Mouse (Mus musculus) B cell, adult (primary cell): Measurements from ENCODE around the gene Olfr887. TPM values are rescaled to one million over a fixed set of nuclear protein-coding genes. Genes with fewer than 3 reads are reported as not detected.

Experiments
- total RNA-seq: library from RNA; stranded (reverse); gene quantifications from 4 replicates; pipeline ENCODE4 v1.2.4, GENCODE M21; 2023; ENCODE audit not compliant: inconsistent age

The Olfr887 gene
- total RNA-seq, result not detected in 4 replicates

DNA sequence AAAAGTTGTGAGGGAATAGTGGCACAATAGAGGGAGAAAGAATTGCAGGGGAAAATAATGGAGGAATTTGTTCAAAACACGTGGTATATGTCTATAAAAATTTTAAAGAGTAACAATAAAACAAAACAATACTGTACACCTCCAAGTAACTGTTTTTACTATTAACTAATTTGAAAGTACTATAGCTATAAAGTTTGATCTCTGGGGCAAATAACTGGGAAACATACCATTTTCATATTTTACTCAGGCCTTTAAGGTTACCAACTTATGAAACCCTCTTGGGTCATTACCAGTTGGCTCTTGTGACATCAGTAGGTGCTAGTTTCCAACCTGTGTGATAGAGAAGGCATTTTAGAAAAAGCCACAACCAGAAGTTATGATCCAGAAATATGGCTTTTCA lies at the start of gene Olfr887:
Gene Olfr887 (plus strand): TSS at position 301 of the 400 bp plus-strand sequence.

DNA sequence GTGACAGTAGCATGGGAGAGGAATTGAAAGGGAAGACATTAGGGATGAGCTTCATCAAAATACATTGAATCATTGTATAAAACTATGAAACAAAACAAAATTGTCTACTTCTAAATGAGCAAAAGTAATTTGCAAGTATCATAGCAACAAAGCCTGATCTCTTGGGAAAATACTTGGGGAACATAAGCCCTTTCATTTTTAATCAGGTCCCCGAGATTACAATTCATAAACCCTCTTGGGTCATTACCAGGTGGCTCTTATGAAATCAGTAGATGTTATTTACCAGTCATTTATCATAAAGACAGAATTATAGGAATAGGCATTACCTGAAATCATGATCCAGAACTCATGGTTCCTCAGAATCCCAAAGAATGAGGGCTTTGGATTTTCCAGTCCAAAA lies 37.6 kb upstream of the Olfr887 start, which contains the start of gene Olfr884:
Gene Olfr884 (plus strand): TSS at position 301 of the 400 bp plus-strand sequence.

DNA sequence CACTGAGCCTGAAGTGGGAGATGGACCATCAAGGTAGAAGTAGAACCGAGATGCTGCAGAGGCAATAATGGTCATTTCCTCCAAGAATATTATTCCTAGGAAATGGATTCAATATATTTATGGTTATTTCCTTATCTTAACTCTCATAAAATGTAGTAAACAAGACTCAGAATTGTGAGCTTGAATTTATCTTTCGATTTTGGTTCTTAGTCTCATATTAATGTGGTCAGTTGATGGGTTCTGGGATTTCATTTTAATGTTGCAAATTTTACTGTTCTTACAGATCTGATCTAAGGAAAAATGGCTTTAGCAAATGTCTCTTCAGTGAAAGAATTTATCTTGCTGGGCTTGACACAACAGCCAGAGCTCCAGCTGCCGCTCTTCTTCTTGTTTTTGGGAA lies 22.9 kb upstream of the Olfr887 start, which contains the start of gene Olfr885:
Gene Olfr885 (plus strand): TSS at position 301 of the 400 bp plus-strand sequence.

DNA sequence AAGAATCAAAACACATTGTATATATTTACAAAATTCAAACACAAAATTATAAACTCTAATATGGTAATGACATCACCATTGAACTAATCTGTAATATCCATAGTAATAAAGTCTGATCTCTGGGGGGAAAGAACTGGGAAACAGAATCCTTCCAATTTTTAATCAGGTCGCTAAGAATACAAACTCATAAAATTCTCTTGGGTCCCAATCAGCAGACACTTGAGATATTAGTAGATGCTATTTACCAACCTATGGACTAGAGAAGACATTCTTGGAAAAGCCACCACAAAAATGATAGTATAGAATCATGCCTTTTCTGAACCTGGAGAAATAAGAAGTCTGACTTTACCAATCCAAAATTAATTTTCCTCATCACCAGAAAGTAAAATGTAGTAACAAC lies 24.0 kb downstream of the Olfr887 start, which contains the start of gene Olfr888:
Gene Olfr888 (plus strand): TSS at position 301 of the 400 bp plus-strand sequence.

DNA sequence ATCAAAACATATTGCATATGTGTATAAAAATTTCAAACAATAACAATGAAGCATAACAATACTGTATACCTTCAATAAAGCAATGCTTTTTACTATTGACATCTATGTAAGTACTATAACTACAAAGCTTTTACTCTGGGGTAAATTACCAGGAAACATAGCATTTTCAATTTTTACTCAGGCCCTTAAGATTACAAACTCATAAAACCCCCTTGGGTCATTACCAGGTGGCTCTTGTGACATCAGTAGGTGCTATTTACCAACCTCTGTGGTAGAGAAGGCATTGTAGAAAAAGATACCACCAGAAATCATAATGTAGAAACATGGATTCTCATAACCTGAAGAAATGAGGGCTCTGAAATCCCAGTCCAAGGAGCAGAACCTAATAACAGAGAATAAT lies 31.0 kb downstream of the Olfr887 start, which contains the start of gene Olfr889:
Gene Olfr889 (plus strand): TSS at position 301 of the 400 bp plus-strand sequence.

Other genes with a start within 250 kb of the Olfr887 start
- gene Olfr877, start 229.8 kb upstream of the Olfr887 start, total RNA-seq, result not detected in 4 replicates
- not detected in 4 replicates for gene Olfr145, start 187.3 kb upstream of the Olfr887 start, total RNA-seq
- gene Olfr878, start 166.2 kb upstream of the Olfr887 start, total RNA-seq, result not detected in 4 replicates
- not detected in 4 replicates for gene Olfr881, start 92.2 kb upstream of the Olfr887 start, total RNA-seq
- gene Olfr883, start 58.3 kb upstream of the Olfr887 start, total RNA-seq, result not detected in 4 replicates
- not detected in 4 replicates for gene Olfr884, start 37.5 kb upstream of the Olfr887 start, total RNA-seq
- not detected in 4 replicates for gene Olfr885, start 22.8 kb upstream of the Olfr887 start, total RNA-seq
- not detected in 4 replicates for gene Olfr888, start 24.1 kb downstream of the Olfr887 start, total RNA-seq
- gene Olfr889, start 31.1 kb downstream of the Olfr887 start, total RNA-seq, result not detected in 4 replicates
- gene Olfr890, start 58.4 kb downstream of the Olfr887 start, total RNA-seq, result not detected in 4 replicates
- gene Olfr891, start 96.7 kb downstream of the Olfr887 start, total RNA-seq, result not detected in 4 replicates
- not detected in 4 replicates for gene Olfr893, start 124.3 kb downstream of the Olfr887 start, total RNA-seq
- not detected in 4 replicates for gene Olfr894, start 134.0 kb downstream of the Olfr887 start, total RNA-seq
- gene Olfr143, start 168.7 kb downstream of the Olfr887 start, total RNA-seq, result not detected in 4 replicates
- gene Olfr895, start 183.8 kb downstream of the Olfr887 start, total RNA-seq, result not detected in 4 replicates
- gene Olfr896-ps1, start 207.0 kb downstream of the Olfr887 start, total RNA-seq, result not detected in 4 replicates
- gene Olfr25, start 245.0 kb downstream of the Olfr887 start, total RNA-seq, result not detected in 4 replicates